Comparison of ENCODE assay signal across 19 mouse cellular contexts in genomic region chr2:44848156-44848555, GRCm38 (mm10).
"Had no signal": no experiment of that assay in that cellular context is flagged by ENCODE, and none has a peak within 500 bp of the region (broad histone marks: within the 10 kb centered on the region; RNA-seq: fewer than 3 reads in every experiment).

No protein-coding gene starts in this region.

- H3K27ac ChIP-seq: liver, embryonic 15.5 days; midbrain, embryonic 10.5 days; midbrain, embryonic 12.5 days; neural tube, embryonic 13.5 days; neural tube, embryonic 15.5 days had no signal

- H3K9me3 ChIP-seq: liver, embryonic 15.5 days; neural tube, embryonic 15.5 days had no signal

- H3K4me1 ChIP-seq: liver, embryonic 15.5 days; midbrain, embryonic 10.5 days; midbrain, embryonic 12.5 days; neural tube, embryonic 13.5 days; neural tube, embryonic 15.5 days had no signal

- H3K9ac ChIP-seq: liver, embryonic 15.5 days; midbrain, embryonic 12.5 days; neural tube, embryonic 13.5 days; neural tube, embryonic 15.5 days had no signal

- DNase-seq: lung, adult 18-20 months; lung, postnatal 14 days; lung, postnatal 4 days; midbrain, embryonic 14.5 days; retina, postnatal 1 day; right cerebral cortex, adult 18-20 months; right cerebral cortex, postnatal 25 days; right cerebral cortex, postnatal 4 days; spleen, adult 18-20 months; thymus, adult 18-20 months; thymus, postnatal 14 days; thymus, postnatal 36 days had no signal

- H3K4me2 ChIP-seq: liver, embryonic 15.5 days; midbrain, embryonic 12.5 days; neural tube, embryonic 13.5 days; neural tube, embryonic 15.5 days had no signal

- H3K36me3 ChIP-seq: liver, embryonic 15.5 days; midbrain, embryonic 12.5 days; neural tube, embryonic 15.5 days had no signal

- H3K27me3 ChIP-seq: liver, embryonic 15.5 days; midbrain, embryonic 12.5 days; neural tube, embryonic 13.5 days; neural tube, embryonic 15.5 days had no signal

- ATAC-seq: midbrain, embryonic 16.5 days had no signal

- H3K4me3 ChIP-seq: liver, embryonic 15.5 days; midbrain, embryonic 10.5 days; midbrain, embryonic 12.5 days; myocyte; neural tube, embryonic 13.5 days; neural tube, embryonic 15.5 days had no signal
